Comparison of ENCODE assay signal across 18 mouse cellular contexts in the genomic region with DNA sequence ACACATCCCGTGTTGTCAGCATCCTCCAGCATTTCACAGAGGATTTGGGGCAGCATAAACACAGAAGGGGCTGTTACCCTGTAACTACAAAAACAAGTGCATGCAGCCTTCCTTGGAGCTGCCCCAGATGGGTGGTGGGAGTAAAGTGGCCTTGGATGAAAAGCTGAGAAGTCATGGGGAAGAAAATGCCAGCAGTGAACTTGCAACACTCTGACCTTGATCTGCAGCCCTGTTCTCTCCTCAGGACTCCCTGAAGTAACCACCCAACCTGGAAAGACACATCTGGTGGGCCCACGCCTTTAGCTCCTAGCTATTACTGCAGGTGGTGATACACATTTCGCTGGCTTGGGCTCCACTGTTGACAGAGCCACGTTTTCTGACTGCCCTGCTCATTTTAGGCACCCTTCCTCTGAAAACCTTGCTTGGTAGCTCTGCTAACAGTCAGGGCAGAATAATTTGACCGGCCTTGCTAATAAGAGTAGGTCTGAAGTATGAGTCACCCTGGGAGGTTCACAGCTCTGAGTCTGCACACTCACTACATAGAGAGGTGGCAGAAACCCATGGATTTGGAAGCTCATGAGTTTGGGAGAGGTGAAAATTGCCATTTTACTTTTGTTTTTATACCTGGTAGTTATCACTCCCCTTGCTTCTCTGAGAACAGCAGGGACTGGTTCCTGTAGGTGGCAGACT.
DNase-seq lines count a peak whose midpoint lies in the region.
"Had no signal": no experiment of that assay in that cellular context is flagged by ENCODE, and none has a peak within 500 bp of the region (broad histone marks: within the 10 kb centered on the region; RNA-seq: fewer than 3 reads in every experiment).

No protein-coding gene starts in this region.

- DNase-seq in adrenal gland, adult 2 months = peak; percentile 77
- no peak for DNase-seq in adrenal gland, postnatal 4 days (ENCODE audit: low spot score in 2 of 2)
- DNase-seq in ovary, postnatal 36 days (ENCODE audit: low spot score) = peak; percentile 12
- no peak for DNase-seq in ovary, postnatal 10 days (ENCODE audit: low spot score)
- peak; percentile 46 for DNase-seq in adrenal gland, postnatal 14 days
- no peak for DNase-seq in thymus, postnatal 4 days
- no peak for DNase-seq in kidney, postnatal 36 days
- DNase-seq: cerebellum, adult 11-12 months; cerebellum, adult 9-11 months; embryo, embryonic 11 days; heart, postnatal 10 days; kidney, adult 9 months; kidney, postnatal 10 days; liver; lung, adult 2 months; lung, postnatal 10 days; thymus, adult 2 months; thymus, postnatal 36 days had no signal

Comparison
In these comparisons a context has a peak if more than half of its experiments do, and no peak if none do; other contexts are left out.
1. DNase-seq: peak in adrenal gland, adult 2 months (single experiment), ovary, postnatal 36 days (single experiment) and adrenal gland, postnatal 14 days (single experiment); none in adrenal gland, postnatal 4 days (0 of 2), ovary, postnatal 10 days (single experiment), thymus, postnatal 4 days (single experiment) and kidney, postnatal 36 days (0 of 2).